Mouse (Mus musculus) embryonic fibroblast, embryonic 13.5 days (primary cell): ENCODE data around the gene Cnpy1. TPM values are rescaled to one million over a fixed set of nuclear protein-coding genes. Genes with fewer than 3 reads are reported as not detected.

Experiments
- H3K27ac ChIP-seq: 2 replicates; pipeline ENCODE4 v1.5.1; 2012; ENCODE audit warnings: low read length, control low read depth, inconsistent platforms; ENCODE audit not compliant: insufficient read depth
- H3K4me1 ChIP-seq: 2 replicates; pipeline ENCODE4 v1.6.1; 2011; ENCODE audit warnings: low read length; ENCODE audit not compliant: control insufficient read depth, insufficient read depth
- H3K4me3 ChIP-seq: 2 replicates; pipeline ENCODE4 v1.5.1; 2011; ENCODE audit warnings: mild to moderate bottlenecking, control low read depth, low read length; ENCODE audit not compliant: insufficient read depth
- CTCF ChIP-seq: IDR thresholded peaks from 2 replicates; pipeline ENCODE4 v1.5.1; 2011; ENCODE audit warnings: mild to moderate bottlenecking, control low read depth, low read length, moderate library complexity, borderline replicate concordance; ENCODE audit not compliant: insufficient read depth
- POLR2A ChIP-seq: IDR thresholded peaks from 2 replicates; pipeline ENCODE4 v1.6.1; 2011; ENCODE audit warnings: low read depth, mild to moderate bottlenecking, control low read depth, low read length, moderate library complexity
- polyA plus RNA-seq: library from polyadenylated mRNA; stranded (reverse); fragments of >200 nt; gene quantifications from 2 replicates; pipeline ENCODE4 v1.2.4, GENCODE M21; 2011; ENCODE audit warnings: low read depth; ENCODE audit not compliant: missing spikeins, insufficient read length

The Cnpy1 gene
- polyA plus RNA-seq, 1 experiment, result not detected

DNA sequence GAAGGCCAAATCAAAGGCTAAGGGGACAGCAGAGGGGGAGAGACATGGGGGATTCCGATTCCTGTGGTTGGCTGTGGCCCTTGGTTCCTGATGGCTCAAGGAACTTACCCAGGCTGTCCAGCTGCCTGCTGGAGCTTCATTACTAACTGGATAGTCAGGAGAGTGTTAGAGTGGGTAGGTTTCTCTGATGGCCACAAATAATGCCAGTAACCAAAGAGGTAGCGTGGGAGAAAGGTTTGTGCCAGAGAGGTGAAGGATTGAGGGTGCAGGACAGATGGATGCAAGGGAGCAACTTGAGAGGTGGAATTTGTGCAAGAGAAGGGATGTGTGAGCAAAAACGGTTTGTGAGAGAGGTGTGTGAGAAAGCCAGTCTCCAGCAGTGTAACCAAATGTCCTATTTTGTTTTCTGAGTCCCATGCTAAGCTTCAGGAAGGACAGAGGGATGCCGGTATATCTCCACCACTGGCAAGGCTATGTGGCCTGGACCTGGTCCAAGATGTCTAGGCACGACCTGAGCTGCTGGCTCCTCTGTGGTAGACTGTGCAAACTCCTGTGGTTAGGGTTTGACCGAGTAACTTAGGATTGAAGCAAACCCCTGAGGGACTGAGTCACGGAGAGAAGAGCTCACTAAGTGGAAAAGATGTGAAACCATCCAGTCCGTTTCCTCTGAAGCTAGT lies 2.0 kb downstream of the Cnpy1 start:
- Histone ChIP-seq H3K4me3 (no peak overlapping the region), H3K4me1 (no peaks in the 10 kb centered on the region), H3K27ac (no peak overlapping the region)
- no peak for TF ChIP-seq POLR2A

DNA sequence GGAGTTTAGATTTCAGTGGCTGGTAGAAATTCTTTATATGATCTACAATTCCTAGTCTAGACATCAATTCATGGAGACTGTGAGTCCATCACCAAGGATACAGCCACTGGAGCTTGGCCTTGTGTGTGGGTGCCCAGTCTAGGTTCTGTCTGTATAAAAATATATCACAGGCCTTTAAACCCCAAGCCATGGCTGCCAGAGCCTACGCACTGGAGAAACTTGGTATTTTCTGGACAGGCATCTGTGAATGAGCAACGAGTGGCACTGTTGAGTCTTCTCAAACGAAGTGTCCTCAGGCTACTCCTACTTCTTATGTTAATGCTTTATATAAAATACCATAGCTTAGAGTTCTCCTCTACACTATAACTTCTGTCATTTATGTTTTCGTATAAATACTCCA lies 4.2 kb downstream of the Cnpy1 start:
- no peaks in the 10 kb centered on the region for H3K4me1 ChIP-seq
- no peak overlapping the region for H3K27ac ChIP-seq
- TF ChIP-seq POLR2A (no peak), CTCF (no peak)
- no peak overlapping the region for H3K4me3 ChIP-seq

DNA sequence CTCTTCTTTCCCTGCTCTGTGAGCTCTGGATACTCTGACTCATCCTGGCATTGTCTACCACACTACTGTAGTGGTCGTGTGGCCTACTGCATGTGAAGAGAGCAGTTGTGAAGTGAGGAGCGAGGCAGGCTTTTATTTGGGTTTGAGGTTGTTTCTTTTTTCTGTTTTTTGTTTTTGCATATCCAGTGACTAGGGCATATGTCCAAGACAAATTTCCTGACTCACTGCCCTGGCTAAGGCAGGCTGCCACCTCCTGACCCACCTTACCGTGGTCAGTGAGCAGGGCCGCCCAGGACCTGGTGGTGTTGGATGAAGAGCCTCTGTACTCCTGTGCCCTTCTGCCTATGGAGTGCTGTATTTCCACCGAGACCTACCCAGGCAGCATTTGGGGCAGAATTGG lies 5.8 kb downstream of the Cnpy1 start:
- TF ChIP-seq POLR2A (no peak), CTCF (no peak)
- Histone ChIP-seq H3K4me3 (no peak overlapping the region), H3K27ac (no peak overlapping the region), H3K4me1 (no peaks in the 10 kb centered on the region)

DNA sequence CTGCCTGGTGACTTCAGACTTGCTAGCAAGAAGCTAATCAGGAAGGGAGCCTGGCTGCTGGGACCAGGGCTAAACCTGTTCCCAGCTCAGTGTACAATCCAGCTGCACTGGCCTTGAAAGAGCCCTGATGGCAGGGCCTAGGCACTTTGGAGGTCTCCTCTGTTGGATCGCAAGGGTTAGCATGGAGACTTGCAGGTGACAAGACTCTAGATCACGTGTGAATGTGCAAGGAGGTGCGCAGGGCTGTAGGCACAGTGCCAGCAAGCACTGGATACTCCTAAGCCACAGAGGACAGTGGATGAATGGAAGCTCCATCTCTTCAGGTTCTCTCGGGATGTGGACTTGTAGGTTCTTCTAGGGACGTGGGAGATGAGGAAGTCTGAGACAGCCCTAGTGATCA lies 6.7 kb downstream of the Cnpy1 start:
- Histone ChIP-seq H3K4me3 (no peak overlapping the region), H3K27ac (no peak overlapping the region), H3K4me1 (no peaks in the 10 kb centered on the region)
- TF ChIP-seq CTCF (no peak), POLR2A (no peak)

DNA sequence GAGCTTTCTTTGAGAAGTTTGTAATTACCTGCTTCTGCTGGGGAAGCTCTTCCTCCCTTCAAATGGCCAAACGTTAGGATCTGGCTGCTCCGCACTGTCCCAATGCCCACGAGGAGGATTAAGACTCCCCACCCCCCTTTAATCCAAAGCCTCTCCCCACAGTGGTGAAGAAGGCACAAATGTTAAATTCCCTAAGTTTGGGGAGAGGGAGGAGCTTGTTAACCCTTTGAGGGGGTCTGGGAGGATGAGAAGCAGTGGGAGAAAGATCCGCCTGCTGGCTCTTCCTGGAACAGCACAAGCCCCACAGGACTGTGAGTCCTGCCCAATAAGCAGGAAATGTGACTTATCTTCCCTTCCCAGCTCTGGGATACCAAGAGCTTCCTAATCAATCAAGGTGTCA lies 7.5 kb downstream of the Cnpy1 start:
- TF ChIP-seq CTCF, result no peak
- no peak for TF ChIP-seq POLR2A
- Histone ChIP-seq H3K4me3 (no peak overlapping the region), H3K27ac (no peak overlapping the region), H3K4me1 (no peaks in the 10 kb centered on the region)

DNA sequence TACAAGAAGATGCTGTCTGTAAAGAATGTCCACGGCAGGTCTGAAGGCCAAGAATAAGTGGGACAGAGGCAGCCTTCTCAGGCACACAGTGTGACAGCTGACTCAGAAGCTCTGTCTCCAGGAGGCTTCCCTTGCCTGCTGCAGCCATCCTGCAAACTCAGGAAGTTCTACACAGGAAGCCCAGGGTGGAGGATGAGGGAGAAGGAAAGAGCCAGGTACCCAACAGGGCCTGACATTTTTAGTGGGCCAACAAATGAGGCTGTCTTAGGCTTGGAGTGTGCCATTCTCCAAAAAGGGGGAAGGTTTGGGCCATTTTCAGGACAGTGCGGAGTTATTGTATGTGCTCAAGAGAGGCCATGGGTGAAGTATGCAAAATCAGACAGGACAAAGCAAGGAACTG lies 7.9 kb downstream of the Cnpy1 start:
- TF ChIP-seq POLR2A, result no peak
- H3K4me3 ChIP-seq, result no peak overlapping the region
- no peaks in the 10 kb centered on the region for H3K4me1 ChIP-seq
- no peak overlapping the region for H3K27ac ChIP-seq

DNA sequence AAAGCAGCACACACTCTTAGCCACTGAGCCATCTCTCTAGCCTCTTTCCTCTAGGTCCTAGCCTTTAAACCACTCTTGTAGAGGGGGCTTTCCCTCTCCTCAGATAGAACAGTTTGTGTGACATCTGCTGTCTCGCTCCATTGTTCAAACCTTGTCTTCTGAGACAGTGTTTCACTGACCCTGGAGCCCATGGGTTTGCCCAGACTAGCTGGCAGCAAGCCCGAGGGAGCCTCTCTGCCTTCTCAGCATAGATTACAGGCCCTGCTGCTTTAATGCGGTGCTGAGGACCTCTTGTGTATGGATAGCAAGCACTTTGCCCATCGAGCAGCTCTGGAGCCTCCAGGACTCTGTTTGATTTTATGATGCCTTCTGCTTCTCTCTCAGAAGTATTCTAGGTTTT lies 8.6 kb downstream of the Cnpy1 start:
- TF ChIP-seq CTCF (no peak), POLR2A (no peak)
- H3K27ac ChIP-seq, result no peak overlapping the region
- H3K4me1 ChIP-seq, result no peaks in the 10 kb centered on the region
- H3K4me3 ChIP-seq, result no peak overlapping the region

DNA sequence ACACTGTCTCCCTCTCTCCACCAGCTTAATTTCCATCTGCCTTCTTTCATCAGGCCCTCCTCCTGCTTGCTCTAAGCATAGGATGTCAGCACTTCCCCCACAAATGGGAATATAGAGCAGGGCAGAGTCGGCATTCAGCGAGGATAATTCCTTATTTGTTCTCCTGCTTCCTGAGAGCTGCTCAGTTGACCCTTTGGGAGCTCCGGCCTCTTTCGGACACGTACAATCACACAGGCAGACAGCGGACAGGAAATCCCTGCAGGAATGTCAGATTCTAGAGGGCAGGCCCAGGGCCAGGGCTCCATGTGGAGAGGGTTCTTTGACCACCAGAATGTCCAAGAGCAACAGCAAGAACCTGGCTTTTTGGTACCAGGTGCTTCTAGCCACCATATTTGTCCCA lies 9.5 kb downstream of the Cnpy1 start:
- TF ChIP-seq CTCF, result no peak
- no peak for TF ChIP-seq POLR2A
- Histone ChIP-seq H3K4me3 (no peak overlapping the region), H3K27ac (no peak overlapping the region)

DNA sequence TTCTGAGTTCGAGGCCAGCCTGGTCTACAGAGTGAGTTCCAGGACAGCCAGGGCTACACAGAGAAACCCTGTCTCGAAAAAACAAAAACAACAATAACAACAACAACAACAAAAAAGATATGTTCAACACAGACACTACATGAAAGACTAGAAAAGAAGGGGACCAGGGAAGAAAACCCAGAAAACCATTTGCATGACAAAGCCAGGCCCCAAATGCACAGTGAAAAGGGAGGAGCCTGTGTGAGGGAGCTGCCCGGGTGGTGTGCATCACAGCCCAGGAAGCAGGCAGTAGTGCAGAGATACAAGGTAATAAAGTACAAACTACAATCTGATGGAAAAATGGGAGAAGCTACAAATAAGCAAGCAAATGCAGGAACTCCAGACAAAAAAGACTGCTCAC lies 13.5 kb downstream of the Cnpy1 start:
- TF ChIP-seq POLR2A, result no peak
- TF ChIP-seq CTCF, result no peak
- Histone ChIP-seq H3K4me1 (no peaks in the 10 kb centered on the region), H3K27ac (no peak overlapping the region), H3K4me3 (no peak overlapping the region)

More for the DNA sequence above, 9.5 kb downstream of the Cnpy1 start:
- no peaks in the 10 kb centered on the region for H3K4me1 ChIP-seq

DNA sequence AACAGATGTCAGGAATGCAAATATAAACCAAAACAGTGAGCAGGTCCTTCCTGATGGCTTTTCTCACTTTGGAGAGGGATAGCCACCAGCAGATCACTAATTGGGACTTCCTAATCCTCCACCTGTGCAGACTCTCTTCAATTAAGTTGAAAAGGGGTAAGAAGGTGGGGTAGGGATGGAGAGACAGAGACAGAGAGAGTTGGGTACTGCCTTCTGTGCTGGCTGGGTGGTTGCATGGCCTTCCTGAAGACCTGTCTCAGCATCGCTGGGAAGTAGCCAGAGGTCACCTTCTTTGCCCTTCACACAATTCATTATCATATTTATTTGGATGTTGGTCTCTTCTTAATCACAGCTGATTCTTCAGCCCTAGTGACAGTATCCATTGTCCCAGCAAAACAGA lies 26.0 kb downstream of the Cnpy1 start:
- H3K27ac ChIP-seq, result no peak overlapping the region
- no peak for TF ChIP-seq POLR2A
- no peak for TF ChIP-seq CTCF
- H3K4me3 ChIP-seq, result no peak overlapping the region
- no peaks in the 10 kb centered on the region for H3K4me1 ChIP-seq

DNA sequence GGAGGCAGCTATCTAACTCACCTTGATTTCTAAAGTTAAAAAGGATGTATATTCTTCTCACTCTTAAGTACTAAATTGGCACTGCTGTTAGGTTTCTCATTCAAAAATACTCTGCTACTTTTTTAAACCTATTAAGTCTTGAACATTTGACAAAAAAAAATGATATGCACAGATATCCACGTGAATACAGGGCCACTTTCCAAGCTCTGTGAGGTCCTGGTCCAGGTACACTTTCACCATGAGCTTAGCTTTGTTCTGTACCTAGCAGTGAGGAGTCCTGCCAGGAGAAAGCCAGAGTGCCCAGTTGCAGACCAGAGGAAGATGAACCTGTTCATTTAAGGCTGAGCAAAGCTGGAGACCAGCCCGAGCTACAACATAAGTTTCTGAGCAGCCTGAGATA lies 32.2 kb downstream of the Cnpy1 start:
- Histone ChIP-seq H3K27ac (no peak overlapping the region), H3K4me3 (no peak overlapping the region), H3K4me1 (no peaks in the 10 kb centered on the region)
- TF ChIP-seq POLR2A (no peak), CTCF (no peak)
